Mouse (Mus musculus) limb, embryonic 15.5 days (tissue): ENCODE measurements at regions not wholly inside any gene's neighbourhood (a gene's known extent, or its start where the extent isn't known, plus 50 kb on each side); places are given as distances from the start of the nearest gene placed in this dataset.

Source experiments
- ATAC-seq: fragments of 200-750 bp; cut with Nextera tagmentation; 2 replicates; pipeline ENCODE4 v1.8.0; 2017; ENCODE audit warnings: low read depth, moderate TSS enrichment; ENCODE audit not compliant: insufficient number of reproducible peaks, low FRiP score, low TSS enrichment
- H3K27ac ChIP-seq: fragments of 300-500 bp; sonication (generic); 2 replicates; pipeline ENCODE4 v1.5.1; 2015; ENCODE audit warnings: moderate library complexity, mild to moderate bottlenecking, inconsistent platforms
- H3K27me3 ChIP-seq: fragments of 300-500 bp; sonication (generic); 2 replicates; pipeline ENCODE4 v1.6.1; 2015; ENCODE audit warnings: inconsistent platforms
- H3K36me3 ChIP-seq: fragments of 300-500 bp; sonication (generic); 2 replicates; pipeline ENCODE4 v1.6.1; 2015; ENCODE audit warnings: inconsistent platforms
- H3K4me1 ChIP-seq: fragments of 300-500 bp; sonication (generic); 2 replicates; pipeline ENCODE4 v1.6.1; 2015; ENCODE audit warnings: inconsistent platforms
- H3K4me2 ChIP-seq: fragments of 300-500 bp; sonication (generic); 2 replicates; pipeline ENCODE4 v1.6.1; 2015; ENCODE audit warnings: mild to moderate bottlenecking, inconsistent platforms
- H3K4me3 ChIP-seq: fragments of 300-500 bp; sonication (generic); 2 replicates; pipeline ENCODE4 v1.5.1; 2015; ENCODE audit warnings: mild to moderate bottlenecking, inconsistent platforms
- H3K9ac ChIP-seq: fragments of 300-500 bp; sonication (generic); 2 replicates; pipeline ENCODE4 v1.6.1; 2015; ENCODE audit warnings: inconsistent platforms
- H3K9me3 ChIP-seq: fragments of 300-500 bp; sonication (generic); 2 replicates; pipeline ENCODE4 v1.6.1; 2016; ENCODE audit warnings: inconsistent platforms
- WGBS: fragments of 180-500 bp; shearing (Covaris S2); methylation state at CpG from one replicate; pipeline ENCODE4 v1.1.7; 2015; 5-methylcytosine and 5-hydroxymethylcytosine counted together

GRCm38 (mm10) chr10:96363867-96364266 is 227.5 kb downstream of the Gm5426 start:
- no peaks in the 10 kb centered on the region; the same call in 1 of the 2 replicates for H3K4me1 ChIP-seq
- no peaks in the 10 kb centered on the region for H3K36me3 ChIP-seq
- H3K4me3 ChIP-seq: no peak overlapping the region
- no peak overlapping the region for H3K9ac ChIP-seq
- no peak for ATAC-seq
- no peak overlapping the region for H3K4me2 ChIP-seq
- 39% methylated on average over 4 of the region's 4 CpGs for WGBS
- no peak overlapping the region for H3K27ac ChIP-seq
- H3K27me3 ChIP-seq: no peaks in the 10 kb centered on the region
- no peaks in the 10 kb centered on the region for H3K9me3 ChIP-seq

- ATAC-seq: no peak
- no peaks in the 10 kb centered on the region; the same call in 1 of the 2 replicates for H3K4me1 ChIP-seq
- 65% methylated on average over 3 of the region's 3 CpGs for WGBS
- no peak overlapping the region for H3K9ac ChIP-seq
- H3K27me3 ChIP-seq: no peaks in the 10 kb centered on the region
- no peaks in the 10 kb centered on the region for H3K36me3 ChIP-seq
- no peak overlapping the region for H3K4me2 ChIP-seq
- H3K9me3 ChIP-seq: no peaks in the 10 kb centered on the region
- no peak overlapping the region for H3K27ac ChIP-seq
- H3K4me3 ChIP-seq: no peak overlapping the region
Observed at GRCm38 (mm10) chr10:96365101-96365500, 228.7 kb downstream of the Gm5426 start.

- no peak overlapping the region for H3K9ac ChIP-seq
- no peak overlapping the region for H3K4me3 ChIP-seq
- H3K9me3 ChIP-seq: no peaks in the 10 kb centered on the region
- no peak for ATAC-seq
- peaks cover 5% of the 10 kb centered on the region; the same call in 1 of the 2 replicates for H3K4me1 ChIP-seq
- H3K27me3 ChIP-seq: no peaks in the 10 kb centered on the region
- no peaks in the 10 kb centered on the region for H3K36me3 ChIP-seq
- 94% methylated on average over 2 of the region's 2 CpGs for WGBS
- H3K27ac ChIP-seq: no peak overlapping the region
- no peak overlapping the region for H3K4me2 ChIP-seq
Observed at GRCm38 (mm10) chr10:96366871-96367270, 230.5 kb downstream of the Gm5426 start.

- H3K27ac ChIP-seq: no peak overlapping the region
- H3K4me1 ChIP-seq: peaks cover 16% of the 10 kb centered on the region
- no peak overlapping the region for H3K4me3 ChIP-seq
- no peak overlapping the region for H3K4me2 ChIP-seq
- no peaks in the 10 kb centered on the region for H3K36me3 ChIP-seq
- H3K9ac ChIP-seq: no peak overlapping the region
- ATAC-seq: no peak
- H3K9me3 ChIP-seq: no peaks in the 10 kb centered on the region
- H3K27me3 ChIP-seq: no peaks in the 10 kb centered on the region
- 70% methylated on average over 21 of the region's 21 CpGs for WGBS
Observed at GRCm38 (mm10) chr10:96370547-96371320, 234.3 kb downstream of the Gm5426 start.

GRCm38 (mm10) chr10:96371321-96371653 is 234.9 kb downstream of the Gm5426 start:
- Histone ChIP-seq H3K4me1 (peaks cover 16% of the 10 kb centered on the region), H3K36me3 (no peaks in the 10 kb centered on the region), H3K4me3 (no peak overlapping the region), H3K4me2 (no peak overlapping the region), H3K27ac (no peak overlapping the region), H3K27me3 (no peaks in the 10 kb centered on the region), H3K9me3 (no peaks in the 10 kb centered on the region), H3K9ac (no peak overlapping the region)
- ATAC-seq: no peak
- WGBS: 78% methylated on average over 14 of the region's 14 CpGs

GRCm38 (mm10) chr10:96372616-96373346 is 236.4 kb downstream of the Gm5426 start:
- Histone ChIP-seq H3K9me3 (no peaks in the 10 kb centered on the region), H3K4me1 (peaks cover 16% of the 10 kb centered on the region), H3K9ac (no peak overlapping the region), H3K27ac (no peak overlapping the region), H3K36me3 (no peaks in the 10 kb centered on the region), H3K4me2 (no peak overlapping the region), H3K4me3 (no peak overlapping the region), H3K27me3 (no peaks in the 10 kb centered on the region)
- no peak for ATAC-seq
- WGBS: 30% methylated on average over 11 of the region's 11 CpGs

GRCm38 (mm10) chr10:96373481-96373880 is 237.1 kb downstream of the Gm5426 start:
- WGBS: 65% methylated on average over 7 of the region's 7 CpGs
- Histone ChIP-seq H3K4me2 (no peak overlapping the region), H3K4me1 (peaks cover 16% of the 10 kb centered on the region), H3K36me3 (no peaks in the 10 kb centered on the region), H3K9me3 (no peaks in the 10 kb centered on the region), H3K9ac (no peak overlapping the region), H3K4me3 (no peak overlapping the region), H3K27me3 (no peaks in the 10 kb centered on the region), H3K27ac (no peak overlapping the region)
- no peak for ATAC-seq

GRCm38 (mm10) chr10:96374293-96375069 is 238.1 kb downstream of the Gm5426 start:
- H3K4me2 ChIP-seq: no peak overlapping the region
- no peaks in the 10 kb centered on the region for H3K9me3 ChIP-seq
- no peaks in the 10 kb centered on the region for H3K27me3 ChIP-seq
- WGBS: 83% methylated on average over 12 of the region's 12 CpGs
- no peak overlapping the region for H3K4me3 ChIP-seq
- peaks cover 16% of the 10 kb centered on the region for H3K4me1 ChIP-seq
- H3K36me3 ChIP-seq: no peaks in the 10 kb centered on the region
- H3K27ac ChIP-seq: no peak overlapping the region
- H3K9ac ChIP-seq: no peak overlapping the region
- ATAC-seq: no peak

- H3K36me3 ChIP-seq: no peaks in the 10 kb centered on the region
- no peak overlapping the region for H3K4me3 ChIP-seq
- ATAC-seq: no peak
- WGBS: 91% methylated on average over 3 of the region's 3 CpGs
- H3K4me1 ChIP-seq: peaks cover 16% of the 10 kb centered on the region
- H3K9me3 ChIP-seq: no peaks in the 10 kb centered on the region
- H3K27me3 ChIP-seq: no peaks in the 10 kb centered on the region
- no peak overlapping the region for H3K9ac ChIP-seq
- no peak overlapping the region for H3K27ac ChIP-seq
- no peak overlapping the region for H3K4me2 ChIP-seq
Observed at GRCm38 (mm10) chr10:96375070-96375447, 238.7 kb downstream of the Gm5426 start.

- Histone ChIP-seq H3K4me1 (peaks cover 5% of the 10 kb centered on the region; the same call in 1 of the 2 replicates), H3K27me3 (no peaks in the 10 kb centered on the region), H3K27ac (no peak overlapping the region), H3K4me3 (no peak overlapping the region), H3K9me3 (no peaks in the 10 kb centered on the region), H3K36me3 (no peaks in the 10 kb centered on the region), H3K9ac (no peak overlapping the region), H3K4me2 (no peak overlapping the region)
- 74% methylated on average over 4 of the region's 4 CpGs for WGBS
- no peak for ATAC-seq
Observed at GRCm38 (mm10) chr10:96377549-96377948, 239.3 kb upstream of the Btg1 start.

- Histone ChIP-seq H3K9me3 (no peaks in the 10 kb centered on the region), H3K4me3 (no peak overlapping the region), H3K27me3 (no peaks in the 10 kb centered on the region), H3K4me2 (no peak overlapping the region), H3K36me3 (no peaks in the 10 kb centered on the region), H3K27ac (no peak overlapping the region), H3K9ac (no peak overlapping the region), H3K4me1 (no peaks in the 10 kb centered on the region)
- ATAC-seq: no peak
- 86% methylated on average over 9 of the region's 9 CpGs for WGBS
Observed at GRCm38 (mm10) chr10:96379016-96379771, 237.6 kb upstream of the Btg1 start.
